In the genomic region with DNA sequence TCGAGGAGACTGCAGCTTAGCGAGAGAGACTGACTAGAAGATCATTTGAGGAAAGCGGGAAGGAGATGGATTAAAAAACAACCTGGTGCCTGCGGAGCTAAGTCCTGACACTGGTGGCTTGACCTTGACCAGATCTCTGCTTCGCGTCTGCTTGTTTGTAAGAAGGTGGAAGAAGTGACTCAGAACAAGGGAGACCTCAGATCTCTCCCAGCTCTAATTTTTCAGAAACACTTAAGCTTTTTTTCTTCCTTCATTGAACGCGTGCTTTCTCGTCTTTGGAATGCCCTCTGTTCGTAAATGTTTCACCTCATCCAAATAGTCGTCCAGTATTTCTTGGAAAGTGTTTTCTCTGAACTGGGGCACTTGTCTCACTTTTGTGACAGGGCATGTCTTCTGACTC, we compare ENCODE assay signal across 7 mouse cellular contexts. TPM values are rescaled to one million over a fixed set of nuclear protein-coding genes. Genes with fewer than 3 reads are reported as not detected.
A peak's percentile ranks its signal among the peaks of the same experiment; 100 is the strongest.
DNase-seq lines count a peak whose midpoint lies in the region; ATAC-seq lines count a peak whose summit lies in the region.

No protein-coding gene starts in this region.

- peak overlapping the region; percentile 79 for H3K4me2 ChIP-seq in neural tube, embryonic 11.5 days (ENCODE audit: low read depth)
- H3K4me2 ChIP-seq in forebrain, embryonic 16.5 days (ENCODE audit: low read length) = peak overlapping the region; percentile 62
- H3K4me2 ChIP-seq in liver, embryonic 15.5 days = peak overlapping the region; percentile 90

- H3K27me3 ChIP-seq in neural tube, embryonic 11.5 days (ENCODE audit: control insufficient read depth, insufficient read depth, low read length) = no peaks in the 10 kb centered on the region
- H3K27me3 ChIP-seq in forebrain, embryonic 16.5 days (replicated peaks; ENCODE audit: control insufficient read depth, insufficient read depth, low read length) = no peaks in the 10 kb centered on the region
- peaks cover 24% of the 10 kb centered on the region for H3K27me3 ChIP-seq in liver, embryonic 15.5 days

- no peak overlapping the region for H3K27ac ChIP-seq in neural tube, embryonic 11.5 days (ENCODE audit: low read depth, low read length)
- no peak overlapping the region for H3K27ac ChIP-seq in forebrain, embryonic 16.5 days (ENCODE audit: low read length)
- peak overlapping the region; percentile 51; the same call in 1 of the 2 replicates for H3K27ac ChIP-seq in liver, embryonic 15.5 days (replicated peaks)

- no peaks in the 10 kb centered on the region for H3K4me1 ChIP-seq in neural tube, embryonic 11.5 days (ENCODE audit: control insufficient read depth, insufficient read depth, low read length)
- H3K4me1 ChIP-seq in forebrain, embryonic 16.5 days (replicated peaks; ENCODE audit: control insufficient read depth, insufficient read depth, low read length) = peaks cover 13% of the 10 kb centered on the region
- peaks cover 29% of the 10 kb centered on the region for H3K4me1 ChIP-seq in liver, embryonic 15.5 days (replicated peaks)

- no peaks in the 10 kb centered on the region for H3K9me3 ChIP-seq in neural tube, embryonic 11.5 days (ENCODE audit: control insufficient read depth, low read length)
- no peaks in the 10 kb centered on the region for H3K9me3 ChIP-seq in forebrain, embryonic 16.5 days (ENCODE audit: control insufficient read depth, low read length)
- no peaks in the 10 kb centered on the region for H3K9me3 ChIP-seq in liver, embryonic 15.5 days (replicated peaks)

- no peak overlapping the region for H3K9ac ChIP-seq in neural tube, embryonic 11.5 days (ENCODE audit: low read length)
- peak overlapping the region; percentile 1; the same call in 1 of the 2 replicates for H3K9ac ChIP-seq in forebrain, embryonic 16.5 days (replicated peaks; ENCODE audit: low read depth, low read length)
- H3K9ac ChIP-seq in liver, embryonic 15.5 days = peak overlapping the region; percentile 26

- ATAC-seq in neural tube, embryonic 11.5 days (ENCODE audit: insufficient read depth, low FRiP score, low TSS enrichment) = no peak
- ATAC-seq in forebrain, embryonic 16.5 days = no peak
- ATAC-seq in liver, embryonic 15.5 days (ENCODE audit: insufficient read depth) = no peak
- ATAC-seq in inflammation-experienced regulatory T-cells, adult 6 months = no peak

- 9% methylated on average over 11 of the region's 11 CpGs for WGBS in neural tube, embryonic 11.5 days
- 10% methylated on average over 11 of the region's 11 CpGs for WGBS in forebrain, embryonic 16.5 days
- 4% methylated on average over 11 of the region's 11 CpGs for WGBS in liver, embryonic 15.5 days (ENCODE audit: insufficient replicate concordance)

- H3K4me3 ChIP-seq in neural tube, embryonic 11.5 days (ENCODE audit: low read depth, low read length) = peak overlapping the region; percentile 82
- H3K4me3 ChIP-seq in forebrain, embryonic 16.5 days (replicated peaks; ENCODE audit: low read length) = peak overlapping the region; percentile 68
- H3K4me3 ChIP-seq in liver, embryonic 15.5 days (replicated peaks) = peak overlapping the region; percentile 69

- peak; percentile 19 for DNase-seq in neural tube, embryonic 11.5 days (ENCODE audit: low spot score)
- no peak for DNase-seq in neural tube, embryonic 10.5 days (ENCODE audit: extremely low spot score, low spot score)
- DNase-seq in yolk sac, embryonic 10.5 days (ENCODE audit: low spot score) = peak; percentile 77
- DNase-seq in layer of hippocampus, adult 11-12 months (ENCODE audit: low spot score) = no peak

- no peaks in the 10 kb centered on the region for H3K36me3 ChIP-seq in neural tube, embryonic 11.5 days (ENCODE audit: control insufficient read depth, insufficient read depth, low read length)
- no peaks in the 10 kb centered on the region for H3K36me3 ChIP-seq in forebrain, embryonic 16.5 days (ENCODE audit: control insufficient read depth, insufficient read depth)
- H3K36me3 ChIP-seq in liver, embryonic 15.5 days (replicated peaks) = no peaks in the 10 kb centered on the region

RNA-seq across cellular contexts. Expression of gene Magi3, which starts 1.0 kb away (rescaled TPM):
- polyA plus RNA-seq in neural tube, embryonic 11.5 days (2014; fragmentation: Nextera tagmentation; extraction: Ambion mirVana) = 4.9 and 5.5 TPM in 2 replicates
- polyA plus RNA-seq in forebrain, embryonic 16.5 days (2015; fragmentation: Nextera tagmentation; extraction: Ambion mirVana) = 5.2 and 7.6 TPM in 2 replicates
- polyA plus RNA-seq in liver, embryonic 15.5 days (2015; fragmentation: Nextera tagmentation; extraction: Ambion mirVana) = 1.2 and 1.4 TPM in 2 replicates
- 1 to 10 TPM; 2.6 to 5.3 (median 3.2) TPM for polyA plus RNA-seq in inflammation-experienced regulatory T-cells, adult 6 months (2017; shearing (Covaris generic))

Comparison
In these comparisons a context has a peak if more than half of its experiments do, and no peak if none do; other contexts are left out.
1. DNase-seq: peak in neural tube, embryonic 11.5 days (single experiment) and yolk sac, embryonic 10.5 days (single experiment); none in neural tube, embryonic 10.5 days (single experiment) and layer of hippocampus, adult 11-12 months (single experiment).
2. Peak in every context shown above with its lines, with median percentiles within 50 percentile points of each other: H3K4me2 ChIP-seq and H3K4me3 ChIP-seq.